Mouse (Mus musculus) fibroblast of lung, adult 2 months (primary cell): Measurements from ENCODE around the gene Ppef1.
"Not testable (repeated sequence)": the region's sequence is repeated elsewhere in the genome, so short reads cannot be mapped to it uniquely, and the experiment has no call there.

Experiments
- DNase-seq: peaks from one replicate; pipeline ENCODE4 v3.0.0-alpha.2; 2011; ENCODE audit warnings: low read depth

Gene Ppef1

DNA sequence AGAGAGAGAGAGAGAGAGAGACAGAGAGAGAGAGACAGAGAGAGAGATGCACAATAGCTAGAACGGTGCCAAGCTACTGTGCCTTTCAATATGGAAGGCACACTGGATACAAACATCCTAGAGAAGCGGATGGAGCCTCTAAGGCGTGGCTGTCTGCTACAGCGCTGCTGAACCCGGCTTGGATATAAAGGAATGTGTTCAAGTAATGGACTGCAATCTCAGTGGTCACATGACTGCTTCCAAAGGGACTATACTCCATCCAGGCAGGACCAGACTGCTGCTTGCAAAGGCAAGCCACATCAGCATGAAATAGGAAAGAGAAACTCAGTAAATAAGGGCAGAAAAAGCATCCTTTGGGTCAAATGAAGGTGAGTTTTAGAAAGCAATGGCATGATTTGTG lies at the start of gene Ppef1:
Ppef1 (minus strand) TSS at position 116 of the 400 bp plus-strand sequence.
- DNase-seq, result no peak

DNA sequence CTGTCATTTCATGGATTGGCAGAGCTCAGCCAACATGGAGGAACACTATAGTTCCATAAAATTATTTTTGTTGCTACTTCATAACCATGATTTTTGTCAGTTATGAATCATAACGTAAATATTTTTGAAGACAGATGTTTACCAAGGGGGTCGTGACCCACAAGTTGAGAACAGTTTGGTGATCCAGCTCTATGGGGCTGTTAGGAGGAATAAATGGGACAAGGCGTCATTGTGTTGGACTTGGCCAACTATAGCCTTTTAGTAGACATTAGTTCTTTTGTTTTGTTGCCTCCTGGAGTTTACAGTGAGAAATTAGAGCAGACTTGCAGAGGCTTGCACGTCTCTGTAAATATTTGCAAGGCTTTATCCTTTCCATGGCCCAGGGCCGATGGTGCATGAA lies 46.7 kb upstream of the Ppef1 start:
- DNase-seq, result peak; percentile 15

DNA sequence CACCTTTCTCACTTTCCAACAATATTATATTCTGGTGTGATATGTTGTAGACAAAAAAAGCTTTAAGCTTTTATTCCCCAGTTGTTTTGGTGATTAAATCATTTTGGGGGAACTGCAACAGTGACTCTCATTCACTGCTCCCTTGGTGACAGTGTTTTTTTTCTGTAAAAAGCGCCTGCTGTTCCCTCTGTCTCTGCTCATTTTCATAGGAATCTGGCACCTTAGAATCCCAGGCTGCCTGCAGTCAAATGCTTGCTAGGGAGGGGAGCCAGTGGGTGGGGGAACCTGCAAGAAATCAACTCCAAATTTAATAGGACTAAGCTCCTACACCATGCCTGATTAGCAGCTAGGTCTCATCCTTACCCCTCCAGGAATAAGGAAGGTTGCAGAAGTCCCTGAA lies 37.5 kb upstream of the Ppef1 start:
- no peak for DNase-seq

DNA sequence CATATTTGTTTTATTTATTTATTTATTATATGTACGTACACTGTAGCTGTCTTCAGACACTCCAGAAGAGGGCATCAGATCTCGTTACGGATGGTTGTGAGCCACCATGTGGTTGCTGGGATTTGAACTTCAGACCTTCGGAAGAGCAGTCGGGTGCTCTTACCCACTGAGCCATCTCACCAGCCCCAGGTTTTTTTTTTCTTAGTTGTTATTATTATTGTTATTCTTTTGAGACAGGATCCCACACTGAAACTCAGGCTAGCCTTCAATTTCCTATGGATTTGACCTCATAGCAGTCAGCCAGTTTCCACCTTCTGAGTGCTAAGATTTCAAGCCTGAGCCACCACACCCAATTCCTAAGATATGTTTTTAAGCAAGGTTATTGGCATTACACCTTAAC lies 34.1 kb upstream of the Ppef1 start:
- not testable (repeated sequence) for DNase-seq

DNA sequence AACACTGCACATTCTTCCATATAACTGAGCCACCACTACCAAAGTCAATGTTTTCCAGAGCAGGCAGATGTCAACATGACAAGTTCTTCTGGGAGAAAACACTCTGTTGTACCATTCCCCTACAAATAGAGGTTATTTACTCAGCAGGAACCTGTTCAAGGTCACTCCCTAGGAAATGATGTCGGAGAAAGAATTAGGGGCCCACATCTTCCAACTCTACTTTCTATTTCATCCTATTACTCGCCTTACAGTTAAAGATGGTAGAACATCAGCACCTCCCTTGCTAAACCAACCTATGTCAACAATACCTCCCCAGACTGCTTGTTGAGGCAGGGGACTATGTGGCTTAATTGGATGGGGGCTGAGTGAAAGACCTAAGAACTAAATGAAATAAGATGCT lies 32.1 kb upstream of the Ppef1 start, which contains the start of gene Rs1:
Rs1 (plus strand) TSS at position 301 of the 400 bp plus-strand sequence.
- no peak for DNase-seq

DNA sequence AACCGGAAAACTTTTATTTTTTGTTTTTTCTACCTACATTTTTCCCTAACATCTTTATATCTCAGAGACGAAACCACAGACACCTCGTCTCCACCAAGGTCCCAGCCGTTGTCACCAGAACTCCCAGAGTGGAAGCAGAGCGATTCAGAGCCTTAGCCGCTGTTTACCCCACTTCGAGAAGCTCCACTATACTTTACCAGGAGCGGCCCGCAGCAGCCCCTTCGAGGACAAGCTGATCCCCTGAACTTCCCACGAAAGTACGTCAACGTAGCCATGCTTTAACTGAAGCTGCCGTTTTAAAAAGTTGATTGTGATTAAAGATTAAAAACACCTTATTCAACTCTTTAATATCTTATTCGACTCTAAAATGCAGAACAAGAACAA lies 30.7 kb upstream of the Ppef1 start:
- no peak for DNase-seq

DNA sequence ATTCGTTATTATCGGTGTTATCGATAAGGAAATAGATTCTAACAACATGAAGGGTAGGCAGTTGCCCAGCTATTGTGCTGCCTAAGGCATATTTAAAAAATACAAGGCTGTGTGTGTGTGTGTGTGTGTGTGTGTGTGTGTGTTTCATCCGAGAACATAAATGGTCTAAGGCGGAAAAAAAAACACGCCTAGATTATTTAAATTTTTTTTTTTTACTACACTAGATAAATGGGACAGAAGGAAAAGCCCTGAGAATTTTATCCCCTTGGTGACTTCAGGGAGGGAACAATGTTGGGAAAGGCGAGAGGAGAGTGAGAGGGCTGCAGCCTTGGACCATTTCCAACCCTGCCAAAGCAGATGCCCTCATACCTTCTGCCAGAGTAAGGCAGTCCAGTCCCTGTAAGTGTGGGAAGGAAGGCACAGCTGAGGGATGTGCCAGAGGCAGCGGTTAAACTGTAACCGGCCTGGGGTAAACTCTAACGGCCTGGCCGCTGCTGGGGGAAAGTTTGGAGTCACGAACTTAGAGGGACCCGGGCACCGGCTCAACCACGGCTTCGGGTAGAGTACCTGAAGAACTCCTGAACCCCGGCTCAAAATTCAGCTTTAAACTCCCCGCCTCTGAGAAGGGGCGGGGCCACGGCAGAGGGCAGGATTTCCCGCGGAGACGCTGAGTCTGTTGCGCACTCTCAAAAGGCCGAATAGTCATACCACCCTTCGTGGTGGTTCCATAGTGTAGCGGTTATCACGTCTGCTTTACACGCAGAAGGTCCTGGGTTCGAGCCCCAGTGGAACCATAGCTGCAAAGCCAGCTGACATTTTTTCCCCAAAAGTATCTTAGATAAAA lies 30.0 kb upstream of the Ppef1 start:
- DNase-seq, result peak; percentile 57

DNA sequence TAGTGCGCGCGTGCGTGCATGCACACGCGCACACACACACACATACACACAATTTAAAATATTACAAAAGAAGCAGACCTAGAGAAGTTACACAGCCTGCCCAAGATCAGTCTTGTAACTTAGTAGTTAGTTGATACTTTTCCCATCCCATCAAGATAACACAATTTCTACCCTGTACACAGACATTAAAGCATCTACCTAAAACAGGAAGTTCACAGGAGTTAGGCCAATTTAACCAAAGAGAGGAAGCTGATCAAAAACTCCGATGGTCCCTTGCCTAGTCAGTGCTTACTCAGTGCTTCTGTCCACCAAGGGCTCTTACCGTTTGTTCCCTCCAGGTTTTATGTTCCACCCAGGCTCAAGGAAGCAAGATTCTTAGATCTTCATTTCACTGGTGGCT lies 15.2 kb upstream of the Ppef1 start:
- DNase-seq, result no peak

DNA sequence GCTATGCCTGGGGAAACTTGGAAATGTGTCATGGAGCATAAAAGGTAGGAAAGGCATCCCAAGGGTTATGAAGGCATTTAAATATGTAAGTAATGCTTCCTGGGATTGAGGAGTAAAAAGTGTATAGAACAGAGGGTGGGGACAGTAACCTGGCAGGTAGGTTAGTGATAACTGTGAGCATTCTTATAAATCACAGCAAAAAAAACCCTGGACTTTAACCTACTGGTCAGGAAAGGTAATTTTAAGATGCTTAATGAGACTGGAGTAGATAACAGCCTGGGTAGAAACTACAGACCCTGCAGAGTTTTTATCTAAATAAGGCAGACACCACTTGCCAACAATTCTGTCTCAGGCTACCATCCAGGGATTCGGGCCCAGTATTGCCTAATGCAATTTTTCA lies 13.1 kb upstream of the Ppef1 start:
- DNase-seq, result no peak

DNA sequence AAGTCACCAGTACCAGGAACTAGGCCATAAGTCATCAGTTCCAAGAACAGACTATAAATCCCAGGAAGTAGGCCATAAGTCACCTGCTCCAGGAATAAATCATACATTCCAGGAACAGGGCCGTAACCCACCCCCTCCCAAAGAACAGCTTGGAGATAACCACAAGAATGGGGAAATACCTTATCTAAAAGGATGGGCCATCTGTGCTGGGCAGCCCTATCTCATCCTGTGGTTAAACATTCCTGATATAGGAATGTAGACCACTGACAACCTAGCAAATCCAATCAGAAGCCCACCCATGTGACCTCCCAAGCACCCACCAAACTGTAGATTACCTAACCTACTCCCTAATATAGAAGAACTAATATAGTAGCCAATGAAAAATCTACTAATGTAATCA lies 9.8 kb upstream of the Ppef1 start:
- no peak for DNase-seq

DNA sequence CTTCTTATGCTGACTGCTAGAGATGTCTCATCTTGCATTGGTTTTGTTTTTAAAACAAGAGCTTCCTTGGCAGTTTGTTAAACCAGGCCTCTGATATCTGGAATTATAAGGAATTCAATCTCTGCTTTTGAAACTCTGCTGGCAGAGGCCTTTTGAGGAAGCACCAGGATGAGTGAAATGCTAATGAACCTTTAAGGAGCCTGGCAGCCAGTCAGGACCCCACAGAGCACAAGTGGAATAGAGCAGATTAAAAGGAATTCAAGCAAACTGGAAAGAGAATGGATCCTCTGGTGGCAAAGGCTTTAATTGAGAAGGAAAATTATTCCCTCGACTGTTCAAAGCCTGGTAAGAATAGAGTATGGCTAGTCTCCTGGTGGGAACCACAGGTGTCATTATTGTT lies 36.4 kb downstream of the Ppef1 start:
- DNase-seq, result no peak

DNA sequence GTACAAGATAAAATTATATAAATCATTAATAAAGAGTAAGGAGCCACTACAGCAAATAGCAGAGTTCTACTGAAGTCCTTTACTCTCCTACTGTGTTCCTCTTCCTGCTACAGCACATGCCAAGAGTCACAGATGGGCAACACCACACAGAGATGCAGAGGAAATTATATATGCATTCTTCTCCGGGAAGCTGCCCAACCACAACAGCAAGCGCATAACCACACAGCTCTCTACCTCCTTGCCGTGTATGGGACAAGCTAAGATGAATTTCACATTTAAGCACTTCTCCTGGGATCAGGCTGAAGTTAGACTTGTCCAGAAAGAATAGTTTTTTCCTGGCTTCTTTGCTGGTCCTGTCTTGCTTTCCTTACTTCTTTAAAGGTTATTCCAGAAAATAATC lies 44.0 kb downstream of the Ppef1 start:
- no peak for DNase-seq

DNA sequence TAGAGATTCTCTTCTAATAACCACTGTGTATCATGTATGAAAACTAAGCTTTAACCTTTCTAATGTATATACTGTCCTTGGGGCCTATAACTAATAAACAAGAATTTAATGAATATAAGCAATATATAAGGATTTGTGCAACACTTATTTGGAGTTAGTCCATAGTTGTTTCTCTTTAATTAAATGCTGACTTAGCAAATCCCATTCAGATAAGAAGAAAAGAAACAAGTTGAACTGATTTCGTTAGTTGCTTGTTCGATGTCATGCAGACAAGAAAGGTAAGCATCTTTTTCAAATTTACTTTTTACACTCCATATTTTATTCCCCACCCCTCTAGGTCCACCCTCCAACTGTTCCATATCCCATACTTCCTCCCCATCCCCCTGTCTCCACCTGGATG lies 45.5 kb downstream of the Ppef1 start:
- DNase-seq, result no peak

DNA sequence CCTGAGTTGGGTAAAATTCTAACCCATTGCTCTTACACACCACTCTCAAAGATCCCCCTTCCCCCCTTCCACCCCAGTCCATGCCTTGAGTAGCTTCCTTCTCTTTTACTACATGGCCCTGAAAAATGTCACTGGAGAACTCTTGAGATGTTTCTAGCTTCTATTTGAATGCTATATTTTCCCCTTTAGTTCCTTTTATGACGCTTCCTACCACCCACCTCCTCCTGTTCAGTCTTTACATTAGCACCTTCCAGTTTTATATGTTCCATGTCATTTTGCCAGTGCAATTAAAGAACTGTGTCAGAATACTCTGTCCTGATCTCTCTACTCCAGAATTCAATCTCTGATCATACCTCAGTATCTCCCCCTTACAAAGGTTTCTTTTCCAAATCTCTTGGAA lies 65.6 kb downstream of the Ppef1 start:
- no peak for DNase-seq

DNA sequence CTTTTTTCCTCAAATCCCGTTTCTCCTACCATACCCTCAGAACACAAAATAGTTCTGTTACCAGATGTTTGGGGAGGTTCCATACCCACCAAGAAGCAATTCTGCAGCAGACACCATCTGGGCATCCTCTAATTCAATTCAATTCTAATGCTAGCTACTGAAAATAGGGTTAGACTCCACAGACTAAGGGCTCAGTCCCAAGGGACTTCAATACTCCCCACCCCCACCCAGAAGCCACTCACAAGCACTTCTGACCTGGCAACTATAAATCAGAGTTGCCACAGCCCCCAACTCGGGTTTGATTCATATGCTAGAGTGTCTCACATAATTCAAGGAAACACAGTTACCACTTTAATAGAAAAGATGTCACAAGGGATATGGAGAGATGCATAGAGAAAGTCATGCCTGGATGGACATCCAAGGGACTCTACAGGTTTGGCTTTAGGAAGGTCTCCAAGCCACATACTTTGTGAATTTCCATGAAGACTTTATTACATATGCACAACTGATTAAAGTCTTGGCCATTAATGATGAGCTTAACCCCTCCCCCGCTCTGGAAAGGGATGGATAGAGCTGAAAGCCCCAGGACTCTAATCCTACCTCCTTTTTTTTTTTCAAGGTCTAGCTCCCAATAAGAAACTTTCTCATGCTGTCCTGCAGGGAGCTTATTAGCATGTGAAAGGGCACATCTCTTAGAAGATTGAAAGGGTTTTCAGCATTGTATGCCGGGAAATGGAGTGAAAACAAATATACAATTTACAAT lies 124.5 kb downstream of the Ppef1 start:
- no peak for DNase-seq

DNA sequence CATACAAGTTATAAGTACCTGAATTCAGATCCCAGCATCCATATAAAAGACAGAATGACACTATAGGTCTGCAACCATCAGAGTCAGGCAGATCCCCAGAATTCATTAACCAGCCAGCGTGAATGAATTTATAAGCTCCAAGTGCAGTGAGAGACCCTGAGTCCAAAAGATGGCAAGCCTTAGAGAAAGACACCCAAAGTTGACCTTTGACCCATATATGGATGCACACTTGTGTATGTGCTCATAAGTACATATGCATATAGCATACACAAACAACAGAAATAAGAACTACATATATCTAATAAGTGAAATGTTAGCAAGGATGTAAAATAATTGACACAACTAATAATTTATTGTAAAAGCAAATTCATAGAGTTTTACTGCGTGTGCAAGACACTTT lies 125.1 kb downstream of the Ppef1 start:
- DNase-seq, result no peak

DNA sequence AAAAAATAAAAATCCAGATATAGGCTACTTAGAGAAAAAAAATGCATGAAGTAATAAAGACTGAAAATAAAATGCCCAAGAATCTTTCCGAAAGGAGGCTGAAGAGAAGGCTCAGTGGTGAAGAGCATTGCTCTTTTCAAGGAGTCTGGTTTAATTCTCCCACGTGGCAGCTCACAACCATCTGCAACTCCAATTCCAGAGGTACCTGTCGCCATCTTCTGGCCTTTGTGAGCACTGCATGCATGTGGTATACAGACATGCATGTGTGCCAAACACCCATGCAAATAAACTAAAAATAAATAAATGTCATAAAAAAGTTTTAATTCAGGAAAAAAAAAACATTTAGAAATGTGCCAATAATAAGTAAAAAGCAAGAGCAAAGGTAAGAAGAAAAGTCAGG lies 125.7 kb downstream of the Ppef1 start:
- no peak for DNase-seq

DNA sequence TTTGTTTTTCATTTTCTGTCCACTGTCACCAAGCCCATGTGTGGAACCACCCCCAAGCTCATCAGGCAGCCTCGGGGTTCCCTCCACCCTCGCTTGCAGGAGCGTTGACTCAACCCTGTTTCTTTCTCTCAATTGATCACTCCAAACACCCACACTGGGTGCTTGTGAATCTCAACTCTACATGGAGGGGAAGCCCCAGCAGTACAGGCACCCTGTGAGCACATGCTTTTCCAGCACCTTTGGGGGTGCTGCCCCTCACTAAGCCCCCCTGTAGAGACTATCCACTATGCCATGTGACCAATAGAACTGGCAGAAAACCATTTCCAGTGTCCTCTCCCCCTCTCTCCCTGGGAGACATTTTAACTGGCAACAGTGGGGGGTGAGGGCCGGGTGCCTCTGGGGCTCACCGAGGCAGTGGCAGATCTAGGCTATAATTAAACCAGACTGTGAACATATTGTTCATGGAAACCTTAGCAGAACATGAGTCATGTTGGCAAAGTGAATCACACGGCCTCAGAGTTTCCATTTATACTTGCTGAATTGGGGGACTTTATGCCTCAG lies 131.5 kb downstream of the Ppef1 start:
- DNase-seq, result peak; percentile 46

DNA sequence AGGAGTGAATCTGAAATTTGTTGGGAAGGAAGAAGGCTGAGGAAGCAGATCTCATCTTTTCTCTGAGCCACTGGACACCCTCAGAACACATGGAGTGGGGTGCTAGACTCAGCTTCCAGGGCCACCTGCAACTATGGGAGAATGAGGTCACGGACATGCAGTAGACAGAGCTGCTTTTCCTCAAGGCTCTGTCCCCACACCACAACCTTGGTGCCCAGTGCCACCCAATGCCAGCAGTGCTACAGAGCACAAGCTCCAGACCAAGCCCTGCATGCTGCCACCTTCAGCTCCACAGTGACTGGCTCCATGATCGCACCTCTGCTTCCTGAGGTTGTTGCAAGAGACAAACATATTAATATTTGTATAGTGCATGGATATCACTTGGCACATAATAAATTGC lies 132.2 kb downstream of the Ppef1 start:
- DNase-seq, result no peak

DNA sequence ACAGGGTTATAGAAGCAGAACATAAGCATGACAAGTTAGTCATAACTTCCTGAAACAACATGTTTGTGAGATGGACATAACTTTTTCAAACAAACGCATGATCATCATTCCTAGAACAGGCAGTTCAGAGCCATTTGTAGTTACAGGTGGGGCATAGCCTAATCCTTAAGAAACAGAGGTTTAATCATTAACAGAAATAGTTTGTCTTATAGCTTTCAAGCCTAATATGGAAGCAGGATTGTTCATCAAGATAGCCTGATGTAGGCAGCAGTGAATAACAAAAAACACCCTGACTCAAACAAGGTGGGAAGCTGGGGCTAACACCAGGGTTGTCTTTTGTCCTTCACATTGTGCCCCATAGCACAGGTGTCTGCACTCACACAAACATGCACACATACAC lies 132.8 kb downstream of the Ppef1 start:
- DNase-seq, result no peak

DNA sequence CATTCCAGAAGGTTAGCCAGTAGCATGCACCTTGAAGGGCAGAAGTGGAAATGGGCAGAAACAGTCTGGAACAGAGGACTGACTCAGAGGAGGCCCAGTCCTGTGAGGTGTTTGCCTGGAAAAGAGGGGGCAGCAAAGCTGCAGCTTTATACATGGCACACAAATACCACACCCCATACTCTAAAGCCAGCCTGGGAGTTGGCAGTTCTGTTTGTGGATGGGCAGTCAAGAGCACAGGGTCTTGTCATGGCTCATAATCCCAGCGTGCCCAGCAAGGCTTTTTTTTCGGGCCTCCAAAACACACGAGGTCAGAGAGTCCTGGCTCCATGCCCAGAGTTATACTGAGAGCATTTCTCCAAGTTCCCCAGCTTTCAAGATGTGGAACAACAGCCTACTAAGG lies 134.5 kb downstream of the Ppef1 start:
- no peak for DNase-seq

DNA sequence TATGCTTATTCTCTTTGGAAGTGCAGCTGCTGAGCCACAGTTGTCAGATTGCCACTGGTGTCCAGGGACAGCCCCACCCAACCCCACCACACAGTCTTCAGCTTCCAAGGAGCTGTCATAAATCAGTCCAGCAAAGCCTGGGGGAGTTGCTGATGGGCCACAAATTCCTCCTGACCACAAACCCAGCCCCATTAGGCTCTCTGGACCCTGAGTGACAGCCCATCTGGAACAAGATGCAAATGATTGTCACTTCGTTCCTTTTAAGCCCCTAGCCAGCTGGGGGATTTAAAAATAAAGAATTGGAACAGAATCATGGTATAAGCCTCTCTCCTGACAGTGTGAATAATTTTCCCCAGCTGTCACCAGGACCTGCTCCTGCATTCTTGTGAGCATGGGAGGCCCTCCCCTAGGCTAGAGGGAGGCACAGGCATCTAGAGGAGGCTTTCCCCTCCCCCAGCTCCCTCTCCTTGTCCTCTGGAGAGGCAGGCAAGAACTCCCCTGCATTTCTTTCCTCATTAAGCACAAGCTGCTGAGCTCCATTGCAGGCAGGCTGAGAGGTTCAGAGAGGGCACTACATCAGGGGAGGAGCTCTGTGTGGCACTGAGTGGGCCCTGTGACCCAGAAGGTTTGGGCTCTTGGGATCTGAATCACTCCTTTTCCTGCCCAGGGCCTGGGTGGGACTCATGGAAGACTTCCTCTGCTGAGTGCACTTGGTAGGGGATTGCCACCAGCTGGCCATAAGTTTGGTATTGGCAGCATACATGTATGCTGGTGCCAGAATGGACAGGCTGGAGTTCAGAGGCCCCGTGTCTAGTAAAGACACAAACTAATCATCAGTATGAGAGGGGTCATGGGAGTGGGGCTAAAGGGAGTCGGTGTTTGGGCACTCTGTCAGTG lies 136.8 kb downstream of the Ppef1 start:
- DNase-seq, result no peak
